Mouse (Mus musculus): ENCODE data around the gene 5430427O19Rik.

Gene 5430427O19Rik

DNA sequence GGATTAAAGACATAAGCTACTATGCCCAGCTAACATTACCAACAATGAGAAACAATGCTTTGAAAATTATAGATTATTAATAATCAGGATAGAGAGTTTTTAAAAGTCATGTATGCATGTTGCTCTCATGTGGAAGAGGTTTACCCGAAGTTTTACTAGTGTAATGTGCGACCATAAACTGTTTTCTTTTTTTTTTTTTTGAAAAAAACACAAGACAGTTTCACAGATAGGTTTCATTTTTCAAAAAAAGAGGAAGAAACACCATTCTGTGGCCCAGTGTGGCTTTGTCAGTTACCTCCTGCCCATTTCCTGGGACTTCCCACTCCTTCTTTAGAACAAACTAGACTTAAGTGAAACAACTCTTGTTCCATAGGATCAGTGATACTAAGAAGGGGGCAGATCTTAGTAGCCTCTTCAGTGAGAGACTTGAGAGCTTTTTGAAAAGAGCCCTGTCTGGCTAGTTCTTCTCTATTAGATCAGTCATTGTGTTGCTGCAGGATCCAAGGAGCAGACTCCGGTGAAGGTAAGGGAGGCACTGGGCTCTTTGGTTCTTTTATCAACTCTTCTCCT is at the start of gene 5430427O19Rik:
Gene 5430427O19Rik, plus strand, starts transcription at position 441 of the 570 bp plus-strand sequence.
- H3K36me3 ChIP-seq (ENCODE audit: control insufficient read depth, insufficient read depth, low read length, poor library complexity, severe bottlenecking): no peaks in the 10 kb centered on the region
- DNase-seq (ENCODE audit: low read depth, low spot score): peak; percentile 74
- no peaks in the 10 kb centered on the region for H3K27me3 ChIP-seq (ENCODE audit: control insufficient read depth, insufficient read depth, low read length, poor library complexity, severe bottlenecking)

DNA sequence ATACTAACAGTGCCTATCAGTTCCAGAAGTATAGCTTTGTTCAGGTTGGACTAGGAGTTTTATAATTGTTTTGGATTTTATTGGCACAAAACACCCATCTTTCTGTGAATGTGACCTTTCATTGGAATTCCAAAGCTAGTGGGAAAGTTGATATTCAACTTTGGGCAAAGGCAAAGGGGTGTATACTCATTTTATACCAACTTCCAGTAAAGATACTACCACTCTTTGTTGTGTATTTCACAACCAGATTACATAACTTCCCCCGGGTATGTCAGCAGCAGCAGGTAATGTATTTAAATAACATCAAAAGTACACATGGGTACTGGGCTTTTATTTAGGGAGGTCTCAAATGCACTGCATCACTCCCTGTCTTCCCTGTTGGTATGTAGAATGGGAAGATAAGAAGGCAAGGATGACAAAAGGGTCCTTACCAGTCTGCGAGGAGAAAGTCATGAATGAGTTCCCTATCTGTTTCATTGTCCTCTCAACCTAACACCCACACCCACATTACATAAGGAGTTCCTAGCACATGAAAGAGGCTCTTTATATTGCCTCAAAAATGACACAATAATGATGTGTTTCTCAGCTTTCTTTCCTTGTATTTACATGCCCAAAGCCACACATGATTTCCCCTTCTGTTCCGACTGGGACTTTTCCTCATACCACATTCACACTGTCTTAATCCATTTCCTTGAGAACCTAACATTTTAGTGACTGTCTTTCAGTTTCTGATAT is 42.3 kb upstream of the 5430427O19Rik start:
- H3K27me3 ChIP-seq (ENCODE audit: control insufficient read depth, insufficient read depth, low read length, poor library complexity, severe bottlenecking): no peaks in the 10 kb centered on the region
- DNase-seq (ENCODE audit: low read depth, low spot score): no peak
- H3K36me3 ChIP-seq (ENCODE audit: control insufficient read depth, insufficient read depth, low read length, poor library complexity, severe bottlenecking): no peaks in the 10 kb centered on the region

DNA sequence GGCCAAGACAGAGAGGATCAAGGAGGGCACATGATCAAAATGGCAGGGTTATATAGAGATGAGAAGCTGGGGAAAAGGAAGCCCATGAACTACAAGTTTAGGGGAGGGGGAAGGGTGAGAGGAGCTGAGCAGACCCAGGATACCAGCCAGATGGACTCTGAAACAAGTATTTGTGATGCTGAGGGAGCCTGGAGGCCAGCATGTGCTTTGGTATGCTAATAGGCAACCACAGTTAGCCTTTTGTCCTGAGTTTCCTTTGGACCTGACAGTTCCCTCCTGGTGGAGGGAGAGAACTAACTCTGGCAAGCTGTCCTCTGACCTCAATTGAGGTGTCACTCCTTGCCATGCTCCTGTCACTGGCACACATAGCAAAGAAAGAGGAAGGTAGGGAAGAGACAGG is 41.2 kb upstream of the 5430427O19Rik start:
- no peak for DNase-seq (ENCODE audit: low read depth, low spot score)
- Histone ChIP-seq H3K27me3 (ENCODE audit: control insufficient read depth, insufficient read depth, low read length, poor library complexity, severe bottlenecking) (no peaks in the 10 kb centered on the region), H3K36me3 (ENCODE audit: control insufficient read depth, insufficient read depth, low read length, poor library complexity, severe bottlenecking) (no peaks in the 10 kb centered on the region)

DNA sequence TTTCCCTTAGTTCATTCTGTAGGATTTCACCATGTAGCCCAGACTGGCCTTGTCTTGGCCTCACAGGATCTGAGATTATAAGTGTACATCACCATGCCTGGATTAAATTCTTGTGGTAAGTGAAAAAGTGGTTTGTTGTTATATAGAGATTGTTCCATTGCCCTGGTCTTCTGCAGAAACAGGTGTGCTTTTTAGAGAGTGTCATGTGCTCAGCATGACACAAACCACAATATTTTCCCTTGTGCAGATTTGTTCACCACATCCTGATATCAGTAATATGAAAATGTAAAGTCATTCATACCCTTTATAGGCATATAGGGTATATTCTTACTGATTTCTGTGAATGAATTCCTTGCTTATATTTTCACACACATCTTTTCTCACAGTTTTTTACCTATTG is 31.0 kb upstream of the 5430427O19Rik start:
- Histone ChIP-seq H3K36me3 (ENCODE audit: control insufficient read depth, insufficient read depth, low read length, poor library complexity, severe bottlenecking) (no peaks in the 10 kb centered on the region), H3K27me3 (ENCODE audit: control insufficient read depth, insufficient read depth, low read length, poor library complexity, severe bottlenecking) (no peaks in the 10 kb centered on the region)
- DNase-seq (ENCODE audit: low read depth, low spot score): peak; percentile 69

DNA sequence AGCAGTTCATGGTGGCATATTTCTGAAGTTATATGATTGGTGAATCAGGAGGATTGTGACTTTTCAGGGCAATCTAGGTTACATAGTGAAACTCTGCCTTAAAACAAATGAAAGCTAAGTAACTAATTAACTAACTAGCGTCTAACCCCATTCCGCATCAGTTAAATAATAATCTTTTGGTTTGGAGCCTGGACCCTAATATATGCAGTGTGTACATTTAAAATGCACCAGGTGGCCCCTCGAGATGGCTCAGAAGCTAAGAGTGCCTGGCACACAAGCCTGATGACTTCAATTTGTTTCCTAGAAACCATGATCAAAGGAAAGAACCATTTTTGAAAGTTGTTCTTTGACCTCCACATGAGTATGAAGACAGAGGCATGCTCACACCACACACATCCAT is 14.2 kb upstream of the 5430427O19Rik start:
- no peaks in the 10 kb centered on the region for H3K27me3 ChIP-seq (ENCODE audit: control insufficient read depth, insufficient read depth, low read length, poor library complexity, severe bottlenecking)
- DNase-seq (ENCODE audit: low read depth, low spot score): no peak

DNA sequence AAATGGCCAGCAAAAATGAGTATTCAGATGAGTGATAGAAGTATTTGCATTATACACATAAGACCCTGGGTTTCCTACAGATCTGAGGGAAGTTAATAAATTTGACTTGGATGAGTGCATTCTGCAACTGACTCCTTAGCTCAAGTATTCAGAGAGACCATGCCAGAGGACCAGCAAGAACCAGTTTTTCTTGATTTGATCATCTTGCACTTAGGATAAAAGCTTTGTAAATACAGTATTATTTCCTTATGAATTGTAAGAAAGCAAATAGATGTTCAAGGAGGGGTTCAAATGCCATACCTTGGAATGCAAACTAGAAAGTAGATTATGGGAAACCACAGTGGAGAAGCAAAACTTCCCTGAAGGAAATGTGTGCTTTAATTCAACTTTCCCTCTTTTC is 13.0 kb upstream of the 5430427O19Rik start:
- no peaks in the 10 kb centered on the region for H3K27me3 ChIP-seq (ENCODE audit: control insufficient read depth, insufficient read depth, low read length, poor library complexity, severe bottlenecking)
- DNase-seq (ENCODE audit: low read depth, low spot score): no peak
- H3K36me3 ChIP-seq (ENCODE audit: control insufficient read depth, insufficient read depth, low read length, poor library complexity, severe bottlenecking): no peaks in the 10 kb centered on the region

More for the DNA sequence above, 14.2 kb upstream of the 5430427O19Rik start:
- H3K36me3 ChIP-seq (ENCODE audit: control insufficient read depth, insufficient read depth, low read length, poor library complexity, severe bottlenecking): no peaks in the 10 kb centered on the region

- Histone ChIP-seq H3K27me3 (ENCODE audit: control insufficient read depth, insufficient read depth, low read length, poor library complexity, severe bottlenecking) (no peaks in the 10 kb centered on the region), H3K36me3 (ENCODE audit: control insufficient read depth, insufficient read depth, low read length, poor library complexity, severe bottlenecking) (no peaks in the 10 kb centered on the region)
- DNase-seq (ENCODE audit: low read depth, low spot score): peak; percentile 19
Measured at GRCm38 (mm10) chrX:85868079-85868478, 2.1 kb upstream of the 5430427O19Rik start.

GRCm38 (mm10) chrX:85871371-85872056 is 1.4 kb downstream of the 5430427O19Rik start:
- no peaks in the 10 kb centered on the region for H3K27me3 ChIP-seq (ENCODE audit: control insufficient read depth, insufficient read depth, low read length, poor library complexity, severe bottlenecking)
- H3K36me3 ChIP-seq (ENCODE audit: control insufficient read depth, insufficient read depth, low read length, poor library complexity, severe bottlenecking): no peaks in the 10 kb centered on the region
- DNase-seq (ENCODE audit: low read depth, low spot score): peak; percentile 24

DNA sequence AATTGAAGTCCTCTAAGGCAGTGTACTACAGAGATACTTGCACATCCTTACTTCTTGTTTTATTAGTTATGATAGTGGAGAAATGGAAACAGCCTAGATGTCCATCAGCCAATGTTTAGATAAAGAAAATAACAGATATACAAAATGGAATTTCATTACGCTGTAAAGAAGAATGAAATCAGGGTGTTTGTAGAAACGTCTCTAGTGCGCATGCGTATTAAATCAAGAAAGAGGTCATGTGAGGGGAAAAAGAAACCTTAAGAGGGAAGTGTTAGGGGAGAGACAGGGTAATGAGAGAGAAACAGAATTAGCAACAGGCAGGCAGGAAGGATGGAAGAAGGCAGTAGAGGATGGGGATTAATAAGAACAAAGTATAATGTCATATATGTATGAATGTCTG is 4.2 kb downstream of the 5430427O19Rik start:
- peak; percentile 46 for DNase-seq (ENCODE audit: low read depth, low spot score)
- Histone ChIP-seq H3K36me3 (ENCODE audit: control insufficient read depth, insufficient read depth, low read length, poor library complexity, severe bottlenecking) (no peaks in the 10 kb centered on the region), H3K27me3 (ENCODE audit: control insufficient read depth, insufficient read depth, low read length, poor library complexity, severe bottlenecking) (no peaks in the 10 kb centered on the region)

- DNase-seq (ENCODE audit: low read depth, low spot score): no peak
- no peaks in the 10 kb centered on the region for H3K36me3 ChIP-seq (ENCODE audit: control insufficient read depth, insufficient read depth, low read length, poor library complexity, severe bottlenecking)
- no peaks in the 10 kb centered on the region for H3K27me3 ChIP-seq (ENCODE audit: control insufficient read depth, insufficient read depth, low read length, poor library complexity, severe bottlenecking)
Measured at GRCm38 (mm10) chrX:85875951-85876350, 5.8 kb downstream of the 5430427O19Rik start.

DNA sequence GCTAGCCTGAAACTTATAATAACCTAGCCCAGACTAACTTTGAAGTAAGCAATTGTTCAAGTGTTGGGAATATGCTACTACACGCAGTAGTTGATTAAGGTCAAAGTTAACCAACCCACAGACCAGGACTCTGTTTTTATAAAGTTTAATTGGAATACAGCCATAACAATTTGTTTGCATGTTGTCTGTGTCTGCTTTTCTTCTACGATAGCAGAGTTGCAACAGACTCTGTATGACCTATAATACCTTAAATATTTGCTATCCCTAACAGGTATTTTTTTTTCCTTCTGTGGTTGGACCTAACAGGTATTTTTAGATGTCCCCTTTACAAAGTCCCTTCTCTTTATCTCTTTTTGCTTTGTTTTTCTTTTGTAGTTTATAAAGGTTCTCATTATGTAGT is 7.6 kb downstream of the 5430427O19Rik start:
- H3K27me3 ChIP-seq (ENCODE audit: control insufficient read depth, insufficient read depth, low read length, poor library complexity, severe bottlenecking): no peaks in the 10 kb centered on the region
- DNase-seq (ENCODE audit: low read depth, low spot score): no peak
- no peaks in the 10 kb centered on the region for H3K36me3 ChIP-seq (ENCODE audit: control insufficient read depth, insufficient read depth, low read length, poor library complexity, severe bottlenecking)

DNA sequence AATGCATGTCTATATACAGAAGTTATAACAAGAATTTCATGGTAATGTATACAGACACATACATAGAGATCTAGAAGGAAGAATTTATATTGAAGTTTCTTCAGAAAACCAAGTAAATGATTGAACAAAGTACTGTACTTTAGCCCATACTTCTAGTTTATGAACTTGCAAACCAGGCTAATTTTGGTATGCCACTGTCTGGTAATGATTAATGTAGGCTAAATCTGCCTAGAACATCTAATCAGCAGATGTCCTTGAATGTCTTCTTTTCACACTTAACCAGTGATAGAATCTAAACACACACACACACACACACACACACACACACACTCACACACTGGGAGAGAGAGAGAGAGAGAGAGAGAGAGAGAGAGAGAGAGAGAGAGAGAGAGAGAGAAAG is 8.1 kb downstream of the 5430427O19Rik start:
- no peaks in the 10 kb centered on the region for H3K36me3 ChIP-seq (ENCODE audit: control insufficient read depth, insufficient read depth, low read length, poor library complexity, severe bottlenecking)
- H3K27me3 ChIP-seq (ENCODE audit: control insufficient read depth, insufficient read depth, low read length, poor library complexity, severe bottlenecking): no peaks in the 10 kb centered on the region
- no peak for DNase-seq (ENCODE audit: low read depth, low spot score)

GRCm38 (mm10) chrX:85879198-85879977 is 9.2 kb downstream of the 5430427O19Rik start:
- DNase-seq (ENCODE audit: low read depth, low spot score): peak; percentile 59
- Histone ChIP-seq H3K27me3 (ENCODE audit: control insufficient read depth, insufficient read depth, low read length, poor library complexity, severe bottlenecking) (no peaks in the 10 kb centered on the region), H3K36me3 (ENCODE audit: control insufficient read depth, insufficient read depth, low read length, poor library complexity, severe bottlenecking) (no peaks in the 10 kb centered on the region)

DNA sequence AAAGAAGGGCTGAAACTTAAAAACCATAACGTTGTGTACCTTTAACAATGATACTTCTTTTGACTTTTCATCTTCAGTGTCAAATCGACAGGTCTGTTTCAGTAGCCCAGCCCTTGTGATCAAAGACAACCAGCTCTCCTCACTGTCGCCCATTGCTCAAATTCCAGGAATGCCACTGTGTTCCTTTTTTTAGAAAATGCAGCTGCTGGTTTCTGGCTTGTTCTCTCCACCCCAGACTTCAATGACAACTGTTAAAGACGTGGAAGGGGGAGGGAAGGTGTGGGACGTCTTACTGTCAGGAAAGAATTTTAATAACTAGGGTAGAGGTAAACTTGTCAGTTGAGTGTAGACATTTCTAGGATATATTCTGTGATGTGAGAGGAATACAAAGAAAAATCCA is 16.5 kb downstream of the 5430427O19Rik start:
- Histone ChIP-seq H3K27me3 (ENCODE audit: control insufficient read depth, insufficient read depth, low read length, poor library complexity, severe bottlenecking) (no peaks in the 10 kb centered on the region), H3K36me3 (ENCODE audit: control insufficient read depth, insufficient read depth, low read length, poor library complexity, severe bottlenecking) (no peaks in the 10 kb centered on the region)
- no peak for DNase-seq (ENCODE audit: low read depth, low spot score)

DNA sequence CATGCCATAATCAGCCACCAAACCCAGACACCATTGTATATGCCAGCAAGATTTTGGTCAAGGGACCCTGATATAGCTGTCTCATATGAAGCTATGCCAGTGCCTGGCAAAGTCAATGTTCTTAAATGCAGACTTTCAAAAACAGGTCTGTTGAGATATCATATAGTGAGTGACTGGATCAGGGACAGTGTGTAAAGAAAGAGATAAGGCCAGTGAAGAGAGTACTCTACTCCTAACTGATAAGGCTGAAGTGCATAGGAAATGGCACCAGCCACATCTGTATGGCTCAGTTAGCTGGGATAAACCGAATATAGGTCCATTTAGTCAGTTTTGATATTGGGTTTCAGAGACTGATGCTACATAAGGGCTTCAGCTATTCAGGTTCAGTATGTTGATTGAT is 31.0 kb downstream of the 5430427O19Rik start:
- Histone ChIP-seq H3K36me3 (ENCODE audit: control insufficient read depth, insufficient read depth, low read length, poor library complexity, severe bottlenecking) (no peaks in the 10 kb centered on the region), H3K27me3 (ENCODE audit: control insufficient read depth, insufficient read depth, low read length, poor library complexity, severe bottlenecking) (no peaks in the 10 kb centered on the region)
- DNase-seq (ENCODE audit: low read depth, low spot score): no peak
